Mouse (Mus musculus) E14TG2a.4 (cell line): ENCODE data around the gene Gm20388.

Experiments used
- CTCF ChIP-seq: conservative IDR thresholded peaks from 2 replicates; pipeline ENCODE4 v1.5.1; 2014; ENCODE audit warnings: low read length
- NANOG ChIP-seq: IDR thresholded peaks from 2 replicates; pipeline ENCODE4 v1.6.1; 2014; ENCODE audit warnings: borderline replicate concordance, low read length, mixed read lengths
- POU5F1 ChIP-seq: IDR thresholded peaks from 2 replicates; pipeline ENCODE4 v1.6.1; 2014; ENCODE audit warnings: low read length, borderline replicate concordance

DNA sequence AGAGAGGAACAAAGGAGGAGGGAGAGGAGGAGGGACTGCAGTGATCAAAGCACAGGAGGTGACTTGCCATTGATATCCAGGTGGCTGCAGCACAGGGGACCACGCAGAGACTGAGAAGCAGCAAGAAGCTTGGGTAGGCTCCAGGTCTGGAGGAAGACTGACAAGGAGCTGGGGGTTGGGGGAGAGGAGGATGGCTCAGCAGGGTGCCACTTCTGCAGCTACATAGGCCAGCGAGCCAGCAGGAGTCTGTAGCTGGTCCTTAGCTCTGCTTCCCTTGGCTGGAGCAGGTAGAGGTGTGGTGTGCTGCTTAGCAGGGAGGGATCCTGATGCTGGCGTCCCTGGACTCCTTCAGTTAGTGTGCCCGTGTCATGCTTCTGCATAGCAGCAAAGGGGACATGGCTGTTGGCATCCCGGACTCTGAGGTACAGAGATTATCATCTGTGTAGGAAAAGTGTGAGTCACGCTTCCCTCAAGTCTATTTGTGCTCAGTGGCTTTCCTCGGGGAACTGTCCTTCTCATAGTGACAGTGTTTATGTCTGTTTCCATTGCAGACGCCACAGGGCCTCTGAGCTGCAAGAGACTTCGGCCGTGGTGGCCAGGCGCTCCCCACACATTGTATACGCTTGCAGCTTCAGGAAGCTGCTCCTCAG, 234.1 kb downstream of the Gm20388 start:
- no peak for TF ChIP-seq CTCF
- TF ChIP-seq NANOG: no peak
- no peak for TF ChIP-seq POU5F1
